Mouse (Mus musculus) C2C12 (cell line): ENCODE results near the gene Olfr69.
"Not testable (repeated sequence)": the region's sequence is repeated elsewhere in the genome, so short reads cannot be mapped to it uniquely, and the experiment has no call there.

ENCODE experiments used
- CTCF ChIP-seq: IDR thresholded peaks from one replicate; pipeline ENCODE4 v1.5.1; 2011; ENCODE audit not compliant: control insufficient read depth, insufficient read depth, insufficient read length
- MAX ChIP-seq: IDR thresholded peaks from one replicate; pipeline ENCODE4 v1.6.1; 2011; ENCODE audit warnings: mild to moderate bottlenecking, control low read depth
- MYOD1 ChIP-seq: IDR thresholded peaks from one replicate; pipeline ENCODE4 v1.6.1; 2011; ENCODE audit warnings: low read depth; ENCODE audit not compliant: control insufficient read depth, insufficient read length
- USF1 ChIP-seq: IDR thresholded peaks from one replicate; pipeline ENCODE4 v1.6.1; 2011; ENCODE audit warnings: low read depth, mild to moderate bottlenecking, control low read depth, moderate library complexity

GRCm38 (mm10) chr7:103815085-103815484 is 43.7 kb upstream of the Olfr69 start:
- TF ChIP-seq CTCF, USF1, MAX, MYOD1: not testable (repeated sequence)
